Mouse (Mus musculus): ENCODE measurements around the gene Tenm4.

The Tenm4 gene

GRCm38 (mm10) chr7:96474560-96475089 lies 303.6 kb downstream of the Tenm4 start:
- no peak for DNase-seq (ENCODE audit: low spot score in 2 of 2)

- no peak for DNase-seq (ENCODE audit: low spot score in 2 of 2)
Measured at GRCm38 (mm10) chr7:96476987-96477613, 306.1 kb downstream of the Tenm4 start.

GRCm38 (mm10) chr7:96479139-96479538 lies 308.1 kb downstream of the Tenm4 start:
- DNase-seq (ENCODE audit: low spot score in 2 of 2), result no peak

GRCm38 (mm10) chr7:96480351-96480983 lies 309.4 kb downstream of the Tenm4 start:
- no peak for DNase-seq (ENCODE audit: low spot score in 2 of 2)

GRCm38 (mm10) chr7:96482953-96483352 lies 311.9 kb downstream of the Tenm4 start:
- DNase-seq (ENCODE audit: low spot score in 2 of 2), result no peak

DNA sequence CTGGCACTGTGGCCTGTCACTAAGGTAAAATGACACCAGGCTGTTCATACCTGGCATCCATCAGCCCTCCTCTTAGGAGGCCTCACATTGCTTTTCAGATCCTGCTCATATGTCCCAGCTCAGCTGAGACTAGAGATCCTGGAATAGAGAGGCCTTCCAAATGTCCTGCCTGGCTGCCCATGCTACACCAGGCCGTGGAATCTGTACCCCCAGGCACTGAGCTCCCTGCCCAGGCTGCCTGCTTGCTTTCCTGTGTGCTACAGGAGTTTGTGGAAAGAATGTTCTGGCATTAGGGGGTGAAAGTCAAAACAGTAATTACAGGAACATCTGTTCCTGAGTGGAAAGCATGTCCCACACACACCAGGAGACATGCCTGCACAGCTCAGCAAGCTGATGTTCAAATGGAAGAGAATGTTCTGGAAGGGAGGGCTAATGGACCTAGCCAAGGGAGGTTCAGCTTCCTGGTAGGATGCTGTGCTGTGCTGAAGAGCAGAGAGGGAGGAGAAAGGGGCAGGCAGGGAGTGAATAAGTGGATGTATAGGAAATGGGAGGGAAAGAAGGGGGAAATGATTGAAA lies 313.0 kb downstream of the Tenm4 start:
- DNase-seq (ENCODE audit: low spot score in 2 of 2), result no peak

DNA sequence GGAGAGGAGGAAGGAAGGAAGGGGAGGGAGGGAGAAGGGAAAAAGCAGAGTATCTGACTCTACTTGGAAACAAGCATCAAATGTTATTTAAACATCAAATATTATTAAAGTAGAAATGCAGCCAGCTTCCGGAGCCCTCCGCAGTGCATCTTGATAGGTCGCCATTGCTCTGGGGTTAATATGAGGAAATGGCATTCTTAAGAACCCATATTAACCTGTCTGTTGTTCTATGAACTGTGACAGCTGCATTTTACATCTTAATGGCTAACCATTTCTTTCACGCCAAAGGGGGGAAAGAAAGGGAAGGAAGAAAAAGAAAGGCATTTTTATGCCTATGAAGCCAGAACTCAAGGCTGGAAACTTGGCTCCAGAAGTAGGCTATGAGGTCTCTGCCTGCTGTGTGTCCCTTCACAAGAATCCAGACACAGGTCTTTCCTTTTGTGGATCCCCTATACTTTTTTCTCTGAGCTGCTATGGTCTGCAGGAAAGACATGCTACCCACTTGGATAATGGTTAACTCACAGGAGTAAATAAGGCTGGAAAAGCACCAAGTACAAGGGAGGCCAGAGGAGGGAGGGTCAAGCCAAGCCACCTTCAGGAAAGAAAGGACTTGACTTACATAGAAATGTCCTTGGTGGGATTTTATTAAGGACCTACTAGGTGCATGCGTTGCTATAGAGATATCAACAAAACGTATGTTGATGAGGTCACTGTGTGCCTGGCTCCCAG lies 318.5 kb downstream of the Tenm4 start:
- DNase-seq (ENCODE audit: low spot score in 2 of 2), result no peak

- DNase-seq (ENCODE audit: low spot score in 2 of 2), result no peak
Measured at GRCm38 (mm10) chr7:96491896-96492295, 320.9 kb downstream of the Tenm4 start.

DNA sequence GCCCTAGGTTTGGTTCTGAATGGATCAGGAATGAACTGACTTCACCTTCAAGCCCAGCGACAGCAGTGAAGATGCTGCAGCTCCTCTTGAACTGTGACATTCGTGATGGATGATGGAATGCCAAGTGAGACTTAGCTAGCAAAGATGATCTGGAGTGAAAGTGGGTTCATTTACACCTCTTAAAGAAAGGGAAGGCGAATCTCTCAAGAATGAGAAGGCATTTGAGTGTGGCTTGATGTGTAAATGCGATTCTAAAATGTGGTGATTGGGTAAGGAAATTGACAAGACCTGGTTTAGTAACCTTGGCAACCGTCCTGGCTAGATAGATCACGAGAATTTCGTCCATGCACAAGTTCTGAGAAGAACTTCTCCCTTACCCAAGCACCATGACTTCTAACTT lies 321.6 kb downstream of the Tenm4 start:
- DNase-seq (ENCODE audit: low spot score in 2 of 2), result no peak

- DNase-seq (ENCODE audit: low spot score in 2 of 2), result no peak
Measured at GRCm38 (mm10) chr7:96494057-96494456, 323.0 kb downstream of the Tenm4 start.

DNA sequence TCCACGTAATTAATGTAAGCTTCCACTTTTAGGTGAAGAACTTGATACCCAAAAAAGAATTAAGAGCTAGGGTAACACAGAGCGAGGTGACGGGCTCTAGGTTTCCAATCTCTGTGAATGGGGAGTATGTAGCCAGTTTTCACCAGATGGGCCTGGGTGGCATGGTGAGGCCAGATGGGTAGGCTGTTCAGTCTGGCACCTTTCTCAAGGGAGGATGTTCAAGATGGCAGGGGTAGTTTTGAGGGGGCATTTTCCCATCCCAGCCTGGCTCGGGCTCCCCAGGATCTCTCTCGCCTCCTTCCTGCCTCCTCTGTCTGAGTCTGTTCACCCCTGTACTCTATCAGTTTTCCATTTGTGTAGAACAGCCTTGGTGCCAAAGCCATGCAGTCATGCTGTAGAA lies 329.1 kb downstream of the Tenm4 start:
- no peak for DNase-seq (ENCODE audit: low spot score in 2 of 2)

GRCm38 (mm10) chr7:96500797-96501196 lies 329.8 kb downstream of the Tenm4 start:
- DNase-seq (ENCODE audit: low spot score in 2 of 2), result no peak

- DNase-seq (ENCODE audit: low spot score in 2 of 2), result peak in 1 of 2 experiments; percentile 17
Measured at GRCm38 (mm10) chr7:96502321-96502973, 331.4 kb downstream of the Tenm4 start.

GRCm38 (mm10) chr7:96505538-96505937 lies 334.5 kb downstream of the Tenm4 start:
- DNase-seq (ENCODE audit: low spot score in 2 of 2), result no peak

GRCm38 (mm10) chr7:96507046-96507445 lies 336.0 kb downstream of the Tenm4 start:
- no peak for DNase-seq (ENCODE audit: low spot score in 2 of 2)

- no peak for DNase-seq (ENCODE audit: low spot score in 2 of 2)
Measured at GRCm38 (mm10) chr7:96510396-96510795, 339.4 kb downstream of the Tenm4 start.

DNA sequence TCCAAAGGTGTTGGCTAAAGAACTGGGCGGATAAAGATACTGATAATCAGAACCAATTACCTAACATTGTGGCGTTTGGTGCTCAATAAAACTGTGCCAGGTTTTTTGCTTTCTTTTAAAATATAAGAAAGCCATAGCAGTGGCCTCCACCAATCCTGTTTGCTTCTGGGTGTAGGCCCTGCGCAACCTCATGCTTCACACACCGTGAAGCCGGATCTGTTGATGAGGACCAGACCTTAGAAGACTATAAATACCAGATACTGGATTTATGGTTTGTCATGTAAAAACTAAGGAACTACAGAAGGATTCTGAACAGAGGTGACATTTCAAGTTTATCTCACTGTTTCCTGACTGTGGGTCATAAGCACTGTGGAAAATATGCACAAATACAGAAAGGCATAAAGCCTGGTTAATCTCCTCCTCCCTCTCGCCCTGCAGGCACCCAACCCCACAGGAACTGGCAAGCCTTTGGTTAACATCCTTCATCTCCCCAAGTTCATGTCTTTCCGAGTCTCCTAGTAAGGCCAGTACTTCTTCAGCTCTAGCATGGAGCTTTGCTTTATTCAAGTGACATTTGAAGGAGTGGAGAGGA lies 340.1 kb downstream of the Tenm4 start:
- no peak for DNase-seq (ENCODE audit: low spot score in 2 of 2)

GRCm38 (mm10) chr7:96511953-96512511 lies 341.0 kb downstream of the Tenm4 start:
- DNase-seq (ENCODE audit: low spot score in 2 of 2), result no peak

DNA sequence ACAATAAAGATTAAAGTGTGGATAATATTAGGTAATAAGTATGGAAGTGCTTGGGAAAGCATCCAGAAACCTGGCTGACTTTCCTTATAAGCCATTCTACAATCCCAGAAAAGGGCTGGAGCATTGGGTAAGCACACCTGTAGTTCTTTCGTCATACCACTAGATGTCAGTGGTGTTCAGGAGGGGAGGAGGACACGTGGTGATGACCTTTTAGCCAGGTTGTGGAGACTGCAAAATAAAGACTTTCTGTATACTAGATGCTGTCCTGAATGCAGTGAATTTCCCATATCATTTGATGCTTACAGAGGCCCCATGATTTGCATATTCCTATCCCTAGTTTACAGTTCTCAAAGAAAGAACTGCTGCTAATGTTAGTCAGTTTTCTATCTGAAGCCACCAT lies 348.2 kb downstream of the Tenm4 start:
- peak in 1 of 2 experiments; percentile 21 for DNase-seq (ENCODE audit: low spot score in 2 of 2)

DNA sequence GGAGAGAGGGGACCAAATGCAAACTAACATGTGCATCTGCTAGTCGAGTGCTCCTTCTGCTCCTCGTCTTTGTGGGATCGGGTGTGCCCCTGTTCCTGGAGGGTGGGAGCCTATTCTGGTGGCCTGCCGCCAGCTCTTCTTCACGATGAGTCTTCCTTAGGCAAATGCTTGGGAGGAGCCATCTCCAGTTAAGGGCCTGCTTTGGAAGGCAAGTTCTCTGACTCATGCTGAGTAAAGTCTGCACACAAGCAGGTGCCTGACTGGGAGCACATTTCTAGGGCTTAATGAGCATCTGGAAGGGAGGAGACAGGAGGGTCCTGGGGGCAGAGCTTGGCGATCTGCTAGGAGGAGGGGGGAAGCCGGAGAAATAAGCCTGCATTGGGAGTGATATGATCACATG lies 350.9 kb downstream of the Tenm4 start:
- no peak for DNase-seq (ENCODE audit: low spot score in 2 of 2)

- DNase-seq (ENCODE audit: low spot score in 2 of 2), result peak; percentile 55 to 68
Measured at GRCm38 (mm10) chr7:96523673-96524072, 352.6 kb downstream of the Tenm4 start.

All from heart, adult 9 months (tissue).